Mouse (Mus musculus) layer of hippocampus, adult 11-12 months (tissue): ENCODE measurements around the gene Adipor2.
"Not testable (repeated sequence)": the region's sequence is repeated elsewhere in the genome, so short reads cannot be mapped to it uniquely, and the experiment has no call there.

ENCODE experiments used
- DNase-seq: peaks from one replicate; pipeline ENCODE4 v3.0.0; 2022; ENCODE audit warnings: low spot score

Adipor2 gene

GRCm38 (mm10) chr6:119417354-119417753, at the start of gene Adipor2:
Gene Adipor2, minus strand, starts transcription at chr6:119417704.
- DNase-seq, result peak; percentile 54

GRCm38 (mm10) chr6:119466161-119466560, 48.7 kb upstream of the Adipor2 start:
- no peak for DNase-seq

- no peak for DNase-seq
Observed at GRCm38 (mm10) chr6:119460391-119460790, 42.9 kb upstream of the Adipor2 start.

DNA sequence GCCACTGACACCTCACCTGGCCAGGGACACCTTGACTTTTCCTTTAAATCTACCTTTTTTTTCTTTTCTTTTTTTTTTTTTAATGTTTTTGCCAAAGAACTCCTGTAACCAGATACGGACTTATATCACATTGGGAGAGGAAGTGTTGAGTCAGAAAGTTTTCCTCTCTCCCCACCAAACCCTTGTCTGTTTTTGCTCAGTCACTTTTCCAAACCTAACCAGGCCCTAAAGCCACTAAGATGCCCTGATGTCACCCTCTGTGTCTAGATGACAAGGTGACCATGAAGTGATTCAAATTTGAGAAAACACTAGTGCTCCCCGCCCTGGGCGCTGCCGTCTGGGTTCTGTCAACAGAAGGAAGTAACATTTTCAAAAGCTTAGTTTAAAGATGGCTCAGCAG, 41.5 kb upstream of the Adipor2 start:
- DNase-seq, result no peak

- DNase-seq, result no peak
Observed at GRCm38 (mm10) chr6:119458166-119458565, 40.7 kb upstream of the Adipor2 start.

- DNase-seq, result peak; percentile 57
Observed at GRCm38 (mm10) chr6:119451981-119452499, 34.5 kb upstream of the Adipor2 start.

DNA sequence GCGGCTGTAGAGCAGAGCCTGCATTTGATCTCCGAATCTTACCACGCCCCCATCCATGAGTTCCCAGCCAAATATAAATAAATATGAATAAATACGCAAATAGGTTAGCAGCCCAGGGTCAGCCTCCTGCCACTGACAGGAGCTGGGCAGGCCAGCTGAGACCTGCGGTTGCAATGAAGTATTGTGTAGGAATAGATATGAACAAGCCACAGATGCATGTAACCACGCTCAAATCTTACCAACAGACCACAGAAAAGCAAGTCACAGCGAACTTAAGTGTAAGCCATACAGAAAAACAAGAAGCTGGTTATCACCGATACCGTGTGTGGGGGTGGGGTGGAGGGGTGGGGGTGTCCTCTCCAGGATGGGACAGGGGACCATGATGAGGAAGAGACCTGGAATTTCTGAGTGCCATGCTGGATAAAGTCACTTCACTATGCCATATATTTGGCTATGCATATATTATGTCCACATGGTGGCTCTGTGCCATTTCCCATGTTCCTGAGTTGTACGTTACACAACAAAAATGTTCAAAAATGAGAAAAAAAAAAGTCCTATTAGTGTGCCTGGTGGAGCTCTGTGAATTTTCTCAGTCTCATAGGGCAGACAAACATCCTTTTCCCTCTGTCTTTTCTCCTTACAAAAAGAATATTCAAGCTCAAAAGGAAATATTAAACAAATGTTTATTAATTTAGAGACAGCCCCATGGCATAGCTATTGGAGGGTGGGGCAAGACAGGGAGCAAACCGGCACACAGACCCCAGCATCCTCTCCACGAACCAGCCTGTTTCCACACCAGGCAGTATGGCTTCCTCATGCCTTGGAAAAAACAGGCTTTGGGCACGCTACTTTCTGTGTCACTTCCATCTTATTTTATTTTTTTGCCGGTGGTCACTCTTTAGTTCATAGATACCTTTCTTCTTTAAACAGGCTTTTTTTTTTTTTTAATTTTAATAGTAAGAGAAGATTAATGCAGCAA, 33.8 kb upstream of the Adipor2 start:
- DNase-seq, result no peak

DNA sequence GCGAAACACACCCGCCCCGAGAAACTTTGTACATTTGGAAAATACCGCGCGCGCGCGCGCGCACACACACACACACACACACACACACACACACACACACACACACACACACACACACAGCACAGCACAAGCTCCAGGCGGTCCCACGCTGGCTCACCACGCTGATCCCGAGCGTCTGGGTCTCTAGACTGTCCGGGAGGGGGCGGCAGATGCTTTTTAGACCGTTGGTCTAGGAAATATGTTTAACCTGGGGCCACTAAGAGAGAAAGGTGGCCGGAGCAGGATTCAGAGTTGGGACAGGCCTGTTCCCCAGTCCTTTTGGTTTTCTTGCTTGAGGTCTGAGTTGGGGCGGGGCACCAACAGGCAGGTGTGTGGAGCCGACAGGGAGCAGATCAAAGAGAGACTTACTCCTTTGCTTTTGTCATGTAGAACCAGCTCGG, 31.6 kb upstream of the Adipor2 start:
- DNase-seq, result no peak

GRCm38 (mm10) chr6:119448321-119449059, 31.0 kb upstream of the Adipor2 start:
- no peak for DNase-seq

- no peak for DNase-seq
Observed at GRCm38 (mm10) chr6:119445671-119446607, 28.4 kb upstream of the Adipor2 start.

GRCm38 (mm10) chr6:119443742-119444645, 26.5 kb upstream of the Adipor2 start:
- peak; percentile 76 for DNase-seq

- DNase-seq, result not testable (repeated sequence)
Observed at GRCm38 (mm10) chr6:119442729-119443128, 25.2 kb upstream of the Adipor2 start.

DNA sequence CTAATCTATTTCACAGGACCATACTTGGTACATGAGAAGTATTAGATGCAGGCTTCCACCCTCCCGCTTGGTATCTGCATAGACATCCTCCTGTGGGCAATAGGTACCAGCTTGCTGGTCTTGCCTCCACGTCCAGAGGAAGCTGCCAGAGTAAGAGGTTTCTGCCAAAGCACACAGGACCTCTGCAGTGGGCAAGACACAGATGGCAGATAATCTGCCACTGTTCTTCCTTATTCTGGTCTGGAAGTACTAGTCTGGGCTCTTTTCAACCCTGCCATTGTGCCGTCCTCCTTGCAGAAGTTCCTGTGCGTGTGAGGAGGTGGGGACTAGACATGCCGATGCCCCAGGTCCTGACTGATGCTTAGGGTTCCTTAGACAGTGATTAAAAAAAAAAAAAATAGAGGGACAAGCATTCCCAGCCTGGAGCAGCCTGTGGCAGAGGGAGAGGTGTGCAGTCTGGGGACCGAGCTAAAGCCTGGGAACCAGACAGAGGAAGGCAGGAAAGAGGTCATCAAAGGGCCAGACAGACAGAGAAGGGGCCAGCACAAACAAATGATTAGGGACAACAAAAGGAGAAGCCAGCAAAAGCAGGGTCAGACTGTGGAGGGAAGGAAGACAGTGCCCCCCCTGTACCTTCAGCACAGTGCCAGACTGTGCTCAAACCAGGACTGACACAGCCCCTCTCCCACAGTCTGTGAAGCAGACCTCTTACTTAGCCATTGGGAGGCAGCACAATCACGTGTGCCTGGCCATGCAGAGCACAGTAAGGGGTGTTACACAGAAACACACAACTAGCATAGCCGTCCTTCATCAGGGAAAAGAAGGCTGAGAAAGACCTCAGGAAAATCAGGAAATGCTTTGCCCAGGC, 20.6 kb upstream of the Adipor2 start:
- DNase-seq, result no peak

DNA sequence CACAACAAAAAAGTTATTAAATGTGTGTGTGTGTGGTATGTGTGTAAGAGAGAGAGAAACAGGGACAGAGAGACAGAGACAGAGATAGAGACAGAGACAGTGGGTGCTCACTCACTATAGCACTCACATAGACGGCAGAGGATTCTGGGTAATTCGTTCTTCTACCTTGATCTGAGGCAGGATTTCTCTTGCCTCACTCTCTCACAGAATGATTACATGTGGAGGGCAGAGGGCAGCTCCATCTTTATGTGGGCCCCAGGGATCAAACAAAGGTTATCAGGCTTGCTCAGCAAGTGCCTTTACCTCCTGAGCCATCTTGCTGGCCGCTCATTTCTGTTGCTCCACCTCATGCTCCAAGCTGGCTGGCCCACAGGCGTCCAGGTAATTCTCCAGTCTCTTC, 16.9 kb upstream of the Adipor2 start:
- DNase-seq, result no peak

- no peak for DNase-seq
Observed at GRCm38 (mm10) chr6:119431751-119432324, 14.3 kb upstream of the Adipor2 start.

DNA sequence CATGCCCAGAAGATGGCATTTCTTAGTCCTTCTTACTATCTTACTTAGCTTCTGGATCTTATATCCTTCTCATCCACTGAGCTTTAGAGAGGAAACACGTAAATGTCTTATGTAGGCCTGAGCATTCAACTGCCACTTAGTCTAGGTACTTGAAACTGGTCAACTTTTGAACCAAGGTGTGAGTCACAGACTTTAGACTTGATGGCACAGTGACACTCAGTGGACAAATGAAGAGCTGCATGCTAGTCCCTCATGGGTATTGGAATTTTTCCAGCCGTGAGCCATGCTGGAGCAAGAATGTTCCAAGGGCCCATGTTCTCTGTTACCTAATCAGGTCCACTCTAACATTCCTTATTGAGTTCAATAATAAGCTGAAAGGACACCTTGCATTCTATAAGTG, 13.0 kb upstream of the Adipor2 start:
- DNase-seq, result peak; percentile 76

DNA sequence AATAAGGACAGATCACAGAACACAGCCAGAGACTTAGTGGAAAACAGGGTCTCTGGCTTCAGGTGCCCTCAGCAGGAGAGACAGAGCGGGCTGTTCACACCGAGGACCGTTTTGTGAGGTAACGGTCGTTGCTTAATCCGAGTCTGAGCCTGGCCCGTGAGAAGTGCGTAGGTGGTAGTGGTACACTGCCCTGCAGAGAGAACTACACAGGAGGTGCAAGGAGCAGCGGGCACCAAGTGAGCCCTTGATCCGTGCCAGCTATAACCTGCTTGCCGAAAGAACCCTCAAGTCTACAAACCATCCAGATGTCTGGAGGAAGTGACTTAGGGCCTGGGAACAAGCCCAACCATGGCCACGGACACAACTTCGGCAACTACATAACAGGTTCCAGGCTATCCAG, 11.8 kb upstream of the Adipor2 start:
- DNase-seq, result no peak

- no peak for DNase-seq
Observed at GRCm38 (mm10) chr6:119428611-119429010, 11.1 kb upstream of the Adipor2 start.

- no peak for DNase-seq
Observed at GRCm38 (mm10) chr6:119421001-119421400, 3.5 kb upstream of the Adipor2 start.
